Mouse (Mus musculus) bone marrow, adult 2 months (tissue): ENCODE measurements around the gene Rtp1. TPM values are rescaled to one million over a fixed set of nuclear protein-coding genes. Genes with fewer than 3 reads are reported as not detected.
A peak's percentile ranks its signal among the peaks of the same experiment; 100 is the strongest.

ENCODE experiments used
- H3K27ac ChIP-seq: fragments of 200-500 bp; 2 replicates; pipeline ENCODE4 v1.5.1; 2012; ENCODE audit warnings: low read depth, mild to moderate bottlenecking, control low read depth, inconsistent platforms, low read length; ENCODE audit not compliant: control insufficient read depth, poor library complexity, insufficient read depth
- H3K4me1 ChIP-seq: fragments of 200-500 bp; 2 replicates; pipeline ENCODE4 v1.6.1; 2011; ENCODE audit warnings: low read length; ENCODE audit not compliant: control insufficient read depth, insufficient read depth
- H3K4me3 ChIP-seq: fragments of 200-500 bp; replicated peaks from 2 replicates; pipeline ENCODE3; 2011; ENCODE audit warnings: mild to moderate bottlenecking, low read depth, low read length, control low read depth; ENCODE audit not compliant: control insufficient read depth
- CTCF ChIP-seq: fragments of 200-500 bp; IDR thresholded peaks from 2 replicates; pipeline ENCODE4 v1.5.1; 2011; ENCODE audit warnings: low read length, control low read depth; ENCODE audit not compliant: control insufficient read depth, insufficient read depth
- POLR2A ChIP-seq: fragments of 200-500 bp; IDR thresholded peaks from 2 replicates; pipeline ENCODE4 v1.6.1; 2011; ENCODE audit warnings: low read depth, mild to moderate bottlenecking, control low read depth, low read length, borderline replicate concordance; ENCODE audit not compliant: control insufficient read depth
- WGBS: fragments of 180-500 bp; shearing (Covaris S2); methylation state at CpG from one replicate; pipeline ENCODE4 v1.1.7; 2018; 5-methylcytosine and 5-hydroxymethylcytosine counted together
- polyA plus RNA-seq: library from polyadenylated mRNA; stranded (reverse); fragments of >200 nt; gene quantifications from 2 replicates; pipeline ENCODE4 v1.2.4, GENCODE M21; 2011; ENCODE audit warnings: low replicate concordance; ENCODE audit not compliant: missing spikeins, insufficient read depth, insufficient read length

Gene Rtp1
- polyA plus RNA-seq, 1 experiment = not detected

DNA sequence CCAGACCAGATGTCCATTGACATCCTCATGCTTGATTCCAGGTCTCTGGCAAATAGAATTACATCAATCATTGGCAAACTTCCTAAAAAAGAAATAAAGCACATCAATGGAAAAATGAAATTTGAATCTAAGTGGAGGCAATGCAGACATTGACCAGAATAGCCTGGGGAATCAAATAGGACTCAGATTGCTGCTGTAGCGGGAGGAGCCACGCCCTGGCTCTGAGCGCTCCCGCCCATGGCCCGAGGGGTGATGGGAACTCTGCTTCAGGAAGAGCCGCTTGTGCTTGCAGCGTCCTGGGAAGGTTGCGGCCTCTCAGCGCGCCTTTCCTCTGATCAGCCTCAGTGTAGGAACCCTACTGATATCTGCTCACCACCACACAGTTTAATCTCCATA is 12.7 kb upstream of the Rtp1 start:
- 44% methylated on average over 10 of the region's 10 CpGs for WGBS
- H3K4me3 ChIP-seq = no peak overlapping the region
- H3K4me1 ChIP-seq = no peaks in the 10 kb centered on the region
- H3K27ac ChIP-seq = no peak overlapping the region
- TF ChIP-seq POLR2A (no peak), CTCF (no peak)

GRCm38 (mm10) chr16:23416657-23417293 is 12.2 kb upstream of the Rtp1 start:
- no peak overlapping the region for H3K4me3 ChIP-seq
- 66% methylated on average over 9 of the region's 9 CpGs for WGBS
- no peaks in the 10 kb centered on the region for H3K4me1 ChIP-seq
- H3K27ac ChIP-seq = no peak overlapping the region
- TF ChIP-seq POLR2A (no peak), CTCF (no peak)

DNA sequence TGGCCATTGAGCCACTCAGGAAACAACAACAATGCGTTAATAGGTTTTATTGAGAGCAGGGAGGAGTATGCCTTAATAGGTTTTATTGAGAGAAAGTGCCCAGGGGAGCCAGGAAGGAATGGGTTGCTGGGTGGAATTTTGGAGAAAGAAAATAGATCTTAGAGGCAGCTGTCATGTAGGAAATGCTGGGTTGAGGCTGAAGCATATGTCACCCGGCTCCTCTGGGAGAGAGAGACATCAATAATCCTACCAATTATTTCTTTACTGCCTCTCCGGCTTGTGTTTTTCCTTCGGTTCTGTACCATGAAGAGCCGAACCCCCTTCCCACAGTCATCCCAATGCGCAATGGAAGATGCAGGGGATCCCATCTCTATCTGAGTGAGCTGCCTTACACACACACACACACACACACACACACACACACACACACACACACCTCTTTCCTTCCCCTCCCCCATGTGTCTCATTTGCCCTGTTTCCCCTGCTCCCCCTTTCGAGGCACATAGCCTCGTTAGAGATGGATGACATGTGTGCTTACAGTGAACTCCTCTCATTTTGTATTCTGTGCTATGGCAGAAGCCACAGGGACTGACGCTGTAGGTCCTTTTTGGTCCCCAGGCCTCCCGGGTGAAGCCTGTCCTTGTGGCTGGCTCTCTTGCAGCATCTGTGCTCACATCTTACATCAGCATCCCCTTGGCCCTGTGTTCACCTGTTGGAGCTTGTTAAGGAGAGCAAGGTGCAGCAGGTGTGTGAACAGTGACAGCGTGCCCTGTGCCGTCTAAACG is 11.3 kb upstream of the Rtp1 start:
- no peak overlapping the region for H3K4me3 ChIP-seq
- no peak overlapping the region for H3K27ac ChIP-seq
- WGBS = 75% methylated on average over 13 of the region's 13 CpGs
- no peaks in the 10 kb centered on the region for H3K4me1 ChIP-seq
- TF ChIP-seq POLR2A = no peak
- no peak for TF ChIP-seq CTCF

GRCm38 (mm10) chr16:23419565-23420085 is 9.3 kb upstream of the Rtp1 start:
- no peak for TF ChIP-seq CTCF
- no peak for TF ChIP-seq POLR2A
- Histone ChIP-seq H3K27ac (no peak overlapping the region), H3K4me3 (no peak overlapping the region), H3K4me1 (no peaks in the 10 kb centered on the region)
- 76% methylated on average over 8 of the region's 8 CpGs for WGBS

- TF ChIP-seq CTCF (no peak), POLR2A (no peak)
- Histone ChIP-seq H3K4me3 (no peak overlapping the region), H3K4me1 (no peaks in the 10 kb centered on the region), H3K27ac (no peak overlapping the region)
- WGBS = 77% methylated on average over 5 of the region's 5 CpGs
These were observed 5.1 kb upstream of the Rtp1 start for GRCm38 (mm10) chr16:23423825-23424224.

DNA sequence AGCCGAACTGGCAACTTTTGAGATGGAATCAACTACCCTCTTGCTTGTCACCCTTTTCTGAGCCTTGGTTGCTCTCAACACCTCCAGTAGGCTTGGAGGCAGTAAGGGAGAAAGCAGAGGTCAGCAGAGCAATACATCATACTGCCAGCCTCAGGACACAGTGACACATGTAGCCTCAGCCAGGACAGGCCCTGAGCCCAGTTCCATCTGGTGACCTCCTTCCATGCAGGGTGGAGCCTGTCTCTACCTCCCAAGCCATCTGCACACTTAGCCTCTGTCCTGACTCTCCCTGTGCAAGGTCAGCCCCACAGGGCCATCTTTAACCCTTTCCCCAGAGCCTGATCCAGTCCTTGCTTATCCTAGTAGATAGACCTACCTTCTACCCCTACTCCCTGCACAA is 1.2 kb upstream of the Rtp1 start:
- no peaks in the 10 kb centered on the region for H3K4me1 ChIP-seq
- 86% methylated on average over 1 of the region's 1 CpGs for WGBS
- no peak overlapping the region for H3K27ac ChIP-seq
- no peak for TF ChIP-seq POLR2A
- no peak for TF ChIP-seq CTCF
- no peak overlapping the region for H3K4me3 ChIP-seq

DNA sequence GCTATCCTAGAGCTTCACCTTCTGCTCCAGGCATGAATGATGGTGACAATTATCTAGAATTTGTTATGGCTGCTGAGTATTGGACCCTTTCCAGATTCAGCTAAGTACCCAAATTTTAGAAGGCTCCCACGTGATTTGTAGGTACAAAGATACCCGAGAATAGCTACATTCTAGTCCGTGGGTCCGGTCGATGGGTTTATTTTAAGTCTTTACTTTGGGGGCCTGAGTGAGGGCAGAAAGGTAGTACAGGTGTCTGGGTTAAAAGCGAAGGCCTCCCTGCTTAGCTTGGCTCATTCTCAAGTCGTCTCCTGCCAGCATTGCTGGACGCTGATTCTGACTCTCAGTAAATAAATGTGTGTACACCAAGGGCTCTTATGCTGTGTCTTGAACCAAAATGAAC is 1.1 kb downstream of the Rtp1 start:
- Histone ChIP-seq H3K4me3 (no peak overlapping the region), H3K27ac (no peak overlapping the region), H3K4me1 (no peaks in the 10 kb centered on the region)
- WGBS = 81% methylated on average over 8 of the region's 8 CpGs
- no peak for TF ChIP-seq CTCF
- no peak for TF ChIP-seq POLR2A

DNA sequence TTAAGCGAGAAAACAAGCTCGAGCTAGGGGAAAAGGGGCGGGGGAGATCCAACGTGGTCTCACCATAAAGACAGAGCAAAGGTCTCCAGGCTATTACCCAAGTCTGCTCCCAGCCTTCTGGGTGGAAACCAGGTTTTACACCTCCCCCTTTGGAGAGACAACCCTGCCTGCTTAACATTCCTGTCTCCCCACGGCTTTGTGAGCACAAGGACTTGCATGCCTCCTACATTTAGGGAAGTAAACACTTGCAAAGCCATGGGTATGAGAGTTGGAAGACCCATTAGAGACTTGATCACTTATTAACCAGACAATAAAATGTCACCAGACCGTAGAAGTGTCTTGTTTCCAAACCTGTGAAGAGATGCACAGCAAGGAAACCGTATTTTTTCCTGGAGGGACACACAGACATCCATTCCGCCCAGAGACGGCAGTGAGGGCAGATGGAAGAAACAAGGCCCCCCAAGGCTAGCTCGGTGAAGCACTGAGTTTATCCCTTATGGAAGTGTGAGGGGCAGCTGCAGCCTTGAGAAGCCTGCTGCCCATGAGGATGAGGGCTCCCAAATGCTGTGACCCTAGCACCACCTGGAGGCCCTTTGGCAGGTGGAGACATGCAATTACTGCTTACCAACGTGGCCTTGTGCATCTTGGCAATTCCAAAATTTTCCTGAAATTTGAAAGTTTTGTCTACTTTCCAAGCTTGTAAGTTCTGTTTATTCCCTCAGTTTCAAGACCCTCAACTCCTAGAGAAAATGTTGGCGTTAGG is 8.7 kb downstream of the Rtp1 start:
- 67% methylated on average over 12 of the region's 12 CpGs for WGBS
- Histone ChIP-seq H3K27ac (no peak overlapping the region), H3K4me1 (no peaks in the 10 kb centered on the region), H3K4me3 (no peak overlapping the region)
- TF ChIP-seq CTCF = peak; percentile 36; the same call in 1 of the 2 replicates
- TF ChIP-seq POLR2A = no peak

DNA sequence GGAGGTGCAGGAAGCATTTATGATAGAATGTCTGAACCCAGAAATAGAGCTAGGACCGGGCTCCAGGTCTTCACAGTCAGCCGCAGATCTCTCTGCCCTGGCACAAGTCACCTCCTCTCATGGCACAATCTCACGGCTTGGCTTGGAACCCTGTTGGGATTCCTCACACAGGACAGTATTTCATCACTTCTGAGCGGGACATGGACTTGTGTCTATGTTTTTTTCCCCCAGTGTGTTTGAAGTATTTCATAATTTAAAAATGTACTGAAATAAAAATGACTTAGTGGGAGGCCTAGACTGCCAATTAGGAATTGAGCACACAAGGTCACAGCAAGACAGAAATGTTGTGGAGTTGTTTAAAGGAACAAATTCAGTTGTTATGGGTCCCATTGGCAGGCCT is 15.3 kb downstream of the Rtp1 start:
- H3K4me1 ChIP-seq = no peaks in the 10 kb centered on the region
- TF ChIP-seq POLR2A (no peak), CTCF (no peak)
- 78% methylated on average over 4 of the region's 4 CpGs for WGBS
- no peak overlapping the region for H3K4me3 ChIP-seq
- no peak overlapping the region for H3K27ac ChIP-seq
